Mouse (Mus musculus) liver, embryonic 16.5 days (tissue): ENCODE results near the gene Tmem63a. TPM values are rescaled to one million over a fixed set of nuclear protein-coding genes. Genes with fewer than 3 reads are reported as not detected.
A peak's percentile ranks its signal among the peaks of the same experiment; 100 is the strongest.

Experiments
- ATAC-seq: fragments of 200-750 bp; cut with Nextera tagmentation; 2 replicates; pipeline ENCODE4 v1.8.0; 2017; ENCODE audit warnings: low read depth, mild to moderate bottlenecking, moderate number of reproducible peaks, moderate library complexity
- H3K27ac ChIP-seq: fragments of 300-500 bp; sonication (generic); 2 replicates; pipeline ENCODE4 v1.5.1; 2014; ENCODE audit warnings: mild to moderate bottlenecking, low read length
- H3K27me3 ChIP-seq: fragments of 300-500 bp; sonication (generic); 2 replicates; pipeline ENCODE4 v1.6.1; 2014; ENCODE audit warnings: low read depth, low read length, mixed read lengths; ENCODE audit not compliant: control insufficient read depth, insufficient read depth
- H3K36me3 ChIP-seq: fragments of 300-500 bp; sonication (generic); 2 replicates; pipeline ENCODE4 v1.6.1; 2014; ENCODE audit warnings: mild to moderate bottlenecking; ENCODE audit not compliant: control insufficient read depth, insufficient read depth
- H3K4me1 ChIP-seq: fragments of 300-500 bp; sonication (generic); 2 replicates; pipeline ENCODE4 v1.6.1; 2014; ENCODE audit warnings: low read depth, low read length, mixed read lengths; ENCODE audit not compliant: control insufficient read depth
- H3K4me2 ChIP-seq: fragments of 300-500 bp; sonication (generic); 2 replicates; pipeline ENCODE4 v1.6.1; 2014; ENCODE audit warnings: low read depth, low read length, mixed read lengths
- H3K4me3 ChIP-seq: fragments of 300-500 bp; sonication (generic); 2 replicates; pipeline ENCODE4 v1.5.1; 2014; ENCODE audit warnings: low read depth, mild to moderate bottlenecking, low read length
- H3K9ac ChIP-seq: fragments of 300-500 bp; sonication (generic); 2 replicates; pipeline ENCODE4 v1.6.1; 2014; ENCODE audit warnings: low read depth, low read length
- H3K9me3 ChIP-seq: fragments of 300-500 bp; sonication (generic); replicated peaks from 2 replicates; pipeline ENCODE4 v1.6.1; 2016; ENCODE audit warnings: low read length; ENCODE audit not compliant: control insufficient read depth
- WGBS: fragments of 180-500 bp; shearing (Covaris S2); extraction: QIAGEN DNeasy Blood & Tissue Kit; methylation state at CpG from one replicate; pipeline ENCODE4 v1.1.7; 2014; ENCODE audit not compliant: insufficient replicate concordance; 5-methylcytosine and 5-hydroxymethylcytosine counted together
- polyA plus RNA-seq: library from polyadenylated mRNA; unstranded; fragments of >200 nt; fragmentation: Nextera tagmentation; extraction: Ambion mirVana; gene quantifications from 2 replicates; pipeline ENCODE4 v1.2.1, GENCODE M21; 2015

Gene Tmem63a
- polyA plus RNA-seq, 1 experiment from 2014 or later: 10.9 TPM

GRCm38 (mm10) chr1:181005331-181005730 is 63.2 kb downstream of the Tmem63a start:
- peak; percentile 58 for ATAC-seq
- no peak overlapping the region for H3K27ac ChIP-seq

GRCm38 (mm10) chr1:181007831-181008230 is 65.7 kb downstream of the Tmem63a start:
- no peak overlapping the region for H3K9ac ChIP-seq
- H3K27me3 ChIP-seq: no peaks in the 10 kb centered on the region
- ATAC-seq: no peak
- 71% methylated on average over 6 of the region's 6 CpGs for WGBS
- no peaks in the 10 kb centered on the region for H3K9me3 ChIP-seq
- no peak overlapping the region for H3K4me3 ChIP-seq
- no peaks in the 10 kb centered on the region; the same call in none of the 2 replicates for H3K4me1 ChIP-seq
- H3K36me3 ChIP-seq: no peaks in the 10 kb centered on the region
- no peak overlapping the region for H3K27ac ChIP-seq
- no peak overlapping the region for H3K4me2 ChIP-seq

More at GRCm38 (mm10) chr1:181005331-181005730, 63.2 kb downstream of the Tmem63a start:
- Histone ChIP-seq H3K4me3 (no peak overlapping the region), H3K9me3 (no peaks in the 10 kb centered on the region), H3K4me1 (peaks cover 3% of the 10 kb centered on the region), H3K9ac (no peak overlapping the region), H3K4me2 (no peak overlapping the region), H3K36me3 (no peaks in the 10 kb centered on the region), H3K27me3 (no peaks in the 10 kb centered on the region)
- WGBS: 50% methylated on average over 8 of the region's 8 CpGs

DNA sequence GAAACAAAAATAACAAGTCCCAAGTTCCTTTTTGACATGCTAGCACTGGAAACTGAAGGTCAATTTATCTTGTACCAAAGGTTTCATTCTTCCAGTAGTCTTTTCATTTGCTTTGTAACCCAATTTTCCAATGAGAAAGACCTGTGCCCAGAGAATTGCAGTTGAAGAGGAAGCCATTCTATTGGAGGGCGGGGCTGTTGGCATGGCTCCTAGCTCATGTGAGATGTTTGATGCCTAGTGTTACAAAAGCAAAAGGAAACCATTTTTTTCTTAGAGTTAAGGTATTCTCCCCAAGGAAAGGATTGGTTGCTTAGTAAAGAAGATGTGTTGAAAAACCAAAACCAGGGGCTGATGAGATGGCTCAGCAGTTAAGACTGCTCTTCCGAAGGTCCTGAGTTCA is 66.1 kb downstream of the Tmem63a start:
- ATAC-seq: no peak
- H3K4me1 ChIP-seq: no peaks in the 10 kb centered on the region; the same call in none of the 2 replicates
- no peak overlapping the region for H3K27ac ChIP-seq
- no peak overlapping the region for H3K4me3 ChIP-seq
- WGBS: 76% methylated on average over 2 of the region's 2 CpGs
- no peak overlapping the region for H3K4me2 ChIP-seq
- no peaks in the 10 kb centered on the region for H3K27me3 ChIP-seq
- no peaks in the 10 kb centered on the region for H3K9me3 ChIP-seq
- no peak overlapping the region for H3K9ac ChIP-seq
- no peaks in the 10 kb centered on the region for H3K36me3 ChIP-seq

GRCm38 (mm10) chr1:181009011-181009590 is 67.0 kb downstream of the Tmem63a start:
- H3K9me3 ChIP-seq: no peaks in the 10 kb centered on the region
- H3K27me3 ChIP-seq: no peaks in the 10 kb centered on the region
- no peaks in the 10 kb centered on the region for H3K36me3 ChIP-seq
- H3K4me3 ChIP-seq: no peak overlapping the region
- H3K4me1 ChIP-seq: no peaks in the 10 kb centered on the region; the same call in none of the 2 replicates
- no peak overlapping the region for H3K9ac ChIP-seq
- ATAC-seq: no peak
- 55% methylated on average over 4 of the region's 4 CpGs for WGBS
- no peak overlapping the region for H3K4me2 ChIP-seq
- H3K27ac ChIP-seq: no peak overlapping the region

- Histone ChIP-seq H3K4me1 (no peaks in the 10 kb centered on the region; the same call in none of the 2 replicates), H3K36me3 (no peaks in the 10 kb centered on the region), H3K9me3 (no peaks in the 10 kb centered on the region), H3K27ac (no peak overlapping the region), H3K9ac (no peak overlapping the region), H3K4me3 (no peak overlapping the region), H3K27me3 (no peaks in the 10 kb centered on the region), H3K4me2 (no peak overlapping the region)
- peak; percentile 31 for ATAC-seq
- WGBS: 43% methylated on average over 3 of the region's 3 CpGs
Measured at GRCm38 (mm10) chr1:181009754-181010153, 67.6 kb downstream of the Tmem63a start.

DNA sequence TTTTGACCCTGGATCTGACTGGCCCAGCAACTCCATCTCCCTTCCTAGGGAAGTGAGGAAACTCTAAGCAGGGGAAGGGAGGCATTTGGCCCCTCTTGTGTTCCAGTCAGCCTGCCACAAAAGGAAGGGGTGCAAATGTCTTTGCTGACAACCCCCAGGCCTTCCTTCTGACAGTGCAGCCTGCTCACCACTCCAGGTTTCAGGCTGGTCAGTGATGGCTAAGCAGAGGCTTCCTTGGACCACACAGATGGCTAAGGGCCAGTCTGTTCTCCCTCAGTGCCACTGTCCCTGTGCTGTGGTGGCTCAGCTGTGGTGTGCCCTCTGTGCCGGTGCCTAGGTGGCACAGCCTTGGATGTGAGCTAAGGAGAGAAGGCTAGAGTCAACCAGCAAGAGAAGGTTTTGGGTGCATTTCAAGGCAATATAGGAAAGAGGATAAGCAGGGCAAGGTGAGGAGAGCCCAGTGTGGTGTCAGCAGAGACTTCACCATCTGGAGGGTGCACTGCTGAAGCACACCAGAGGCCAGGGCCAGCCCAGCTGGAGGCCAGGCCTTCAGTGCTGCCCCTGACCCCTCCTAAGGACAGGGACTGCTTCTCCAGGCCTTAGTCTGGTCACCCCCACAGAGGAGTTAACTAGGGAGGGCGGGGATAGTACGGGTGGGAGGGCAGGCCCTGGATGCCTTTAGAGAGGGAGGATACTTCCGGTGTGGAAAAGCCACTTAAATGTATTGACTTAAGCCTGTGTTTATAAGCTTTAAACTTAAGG is 68.2 kb downstream of the Tmem63a start:
- 58% methylated on average over 4 of the region's 4 CpGs for WGBS
- H3K4me3 ChIP-seq: no peak overlapping the region
- H3K36me3 ChIP-seq: no peaks in the 10 kb centered on the region
- H3K4me1 ChIP-seq: no peaks in the 10 kb centered on the region; the same call in 1 of the 2 replicates
- no peaks in the 10 kb centered on the region for H3K9me3 ChIP-seq
- H3K27me3 ChIP-seq: no peaks in the 10 kb centered on the region; the same call in 1 of the 2 replicates
- no peak overlapping the region for H3K4me2 ChIP-seq
- no peak overlapping the region for H3K27ac ChIP-seq
- no peak overlapping the region for H3K9ac ChIP-seq
- ATAC-seq: no peak

GRCm38 (mm10) chr1:181011601-181012000 is 69.5 kb downstream of the Tmem63a start:
- Histone ChIP-seq H3K27me3 (peaks cover 12% of the 10 kb centered on the region), H3K27ac (no peak overlapping the region), H3K4me1 (no peaks in the 10 kb centered on the region; the same call in 1 of the 2 replicates), H3K36me3 (no peaks in the 10 kb centered on the region), H3K4me3 (no peak overlapping the region), H3K4me2 (no peak overlapping the region), H3K9ac (no peak overlapping the region), H3K9me3 (no peaks in the 10 kb centered on the region)
- no peak for ATAC-seq
- WGBS: 62% methylated on average over 5 of the region's 5 CpGs

GRCm38 (mm10) chr1:181012416-181012815 is 70.3 kb downstream of the Tmem63a start:
- peaks cover 20% of the 10 kb centered on the region for H3K27me3 ChIP-seq
- H3K4me1 ChIP-seq: peaks cover 5% of the 10 kb centered on the region
- ATAC-seq: no peak
- no peak overlapping the region for H3K27ac ChIP-seq
- no peak overlapping the region for H3K4me3 ChIP-seq
- WGBS: 46% methylated on average over 3 of the region's 3 CpGs
- no peaks in the 10 kb centered on the region for H3K9me3 ChIP-seq
- no peak overlapping the region for H3K4me2 ChIP-seq
- H3K36me3 ChIP-seq: no peaks in the 10 kb centered on the region
- no peak overlapping the region for H3K9ac ChIP-seq

DNA sequence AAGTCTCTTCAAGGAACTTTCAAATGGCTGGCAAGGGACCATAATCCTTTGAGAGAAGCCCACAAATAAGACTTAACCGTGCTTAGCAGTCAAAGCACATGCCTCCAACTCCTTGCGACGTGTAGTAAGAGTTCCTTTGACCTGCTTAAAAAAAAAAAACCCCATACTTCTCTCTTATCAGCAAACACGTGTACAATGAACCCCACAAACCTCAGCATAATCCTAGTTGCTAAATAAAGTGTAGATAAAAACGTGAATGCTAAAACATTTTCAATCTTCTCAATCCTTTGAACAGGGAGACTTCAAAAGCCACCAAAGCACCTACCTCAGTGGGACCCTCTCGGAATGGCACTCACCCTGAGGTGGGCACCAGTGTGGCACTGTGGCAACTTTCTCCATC is 71.3 kb downstream of the Tmem63a start:
- Histone ChIP-seq H3K9me3 (no peaks in the 10 kb centered on the region), H3K27ac (no peak overlapping the region), H3K4me3 (no peak overlapping the region), H3K9ac (no peak overlapping the region), H3K27me3 (peaks cover 26% of the 10 kb centered on the region), H3K4me1 (peaks cover 8% of the 10 kb centered on the region), H3K4me2 (no peak overlapping the region), H3K36me3 (no peaks in the 10 kb centered on the region)
- ATAC-seq: no peak
- 26% methylated on average over 6 of the region's 6 CpGs for WGBS
